Mouse (Mus musculus): ENCODE results near the gene Dnajb11. TPM values are rescaled to one million over a fixed set of nuclear protein-coding genes. Genes with fewer than 3 reads are reported as not detected.

Dnajb11 gene
- polyA plus RNA-seq, 1 experiment from 2014 or later = 97.3 TPM

GRCm38 (mm10) chr16:22922433-22922832 is 64.8 kb downstream of the Dnajb11 start:
- H3K4me3 ChIP-seq (ENCODE audit: low read depth, low read length) = no peak overlapping the region
- no peak overlapping the region for H3K4me2 ChIP-seq (ENCODE audit: low read depth, low read length, severe bottlenecking)
- no peaks in the 10 kb centered on the region for H3K4me1 ChIP-seq (replicated peaks; ENCODE audit: control insufficient read depth, insufficient read depth, low read length)
- WGBS = 79% methylated on average over 4 of the region's 4 CpGs
- ATAC-seq (replicated peaks; ENCODE audit: low FRiP score) (no peak), DNase-seq (ENCODE audit: low spot score) (no peak)
- no peak overlapping the region for H3K9ac ChIP-seq (ENCODE audit: low read length)
- no peaks in the 10 kb centered on the region for H3K27me3 ChIP-seq (ENCODE audit: control insufficient read depth, insufficient read depth, low read length)
- no peaks in the 10 kb centered on the region for H3K36me3 ChIP-seq (ENCODE audit: control insufficient read depth, insufficient read depth, low read length)
- no peaks in the 10 kb centered on the region for H3K9me3 ChIP-seq (ENCODE audit: control insufficient read depth, low read length)
- H3K27ac ChIP-seq (ENCODE audit: low read depth, low read length) = no peak overlapping the region

Other genes with a start within 250 kb of the Dnajb11 start
- 0.09 and 0.47 TPM in 2 replicates for gene Dgkg, start 200.6 kb upstream of the Dnajb11 start, polyA plus RNA-seq (2014; fragmentation: Nextera tagmentation; extraction: Ambion mirVana)
- not detected in 2 replicates for gene Crygs, start 46.3 kb upstream of the Dnajb11 start, polyA plus RNA-seq (2014; fragmentation: Nextera tagmentation; extraction: Ambion mirVana)
- 35.0 and 37.0 TPM in 2 replicates for gene Tbccd1, start 176 bp upstream of the Dnajb11 start, polyA plus RNA-seq (2014; fragmentation: Nextera tagmentation; extraction: Ambion mirVana)
- not detected in 2 replicates for gene Ahsg, start 33.4 kb downstream of the Dnajb11 start, polyA plus RNA-seq (2014; fragmentation: Nextera tagmentation; extraction: Ambion mirVana)
- not detected in 2 replicates for gene Fetub, start 60.5 kb downstream of the Dnajb11 start, polyA plus RNA-seq (2014; fragmentation: Nextera tagmentation; extraction: Ambion mirVana)
- 0.32 TPM in 1 of 2 replicates, not detected in the other for gene Hrg, start 93.2 kb downstream of the Dnajb11 start, polyA plus RNA-seq (2014; fragmentation: Nextera tagmentation; extraction: Ambion mirVana)
- not detected in 2 replicates for gene Kng2, start 171.6 kb downstream of the Dnajb11 start, polyA plus RNA-seq (2014; fragmentation: Nextera tagmentation; extraction: Ambion mirVana)
- gene Kng1, start 200.0 kb downstream of the Dnajb11 start, polyA plus RNA-seq (2014; fragmentation: Nextera tagmentation; extraction: Ambion mirVana) = not detected in 2 replicates
- gene Eif4a2, start 249.6 kb downstream of the Dnajb11 start, polyA plus RNA-seq (2014; fragmentation: Nextera tagmentation; extraction: Ambion mirVana) = 204 TPM in 2 replicates

All from forebrain, embryonic 11.5 days (tissue).